Mouse (Mus musculus): ENCODE results near the gene Edf1.

GRCm38 (mm10) chr2:25557221-25557963 lies at the start of gene Edf1:
- TF ChIP-seq CTCF (IDR thresholded peaks at IDR 0.05; ENCODE audit: low read depth, low read length) (no peak), GATA1 (IDR thresholded peaks at IDR 0.05; ENCODE audit: borderline replicate concordance, low read length) (no peak)
